Comparison of ENCODE assay signal across 12 mouse cellular contexts in genomic region chr4:107012005-107012478, GRCm38 (mm10). TPM values are rescaled to one million over a fixed set of nuclear protein-coding genes. Genes with fewer than 3 reads are reported as not detected.
A peak's percentile ranks its signal among the peaks of the same experiment; 100 is the strongest.
DNase-seq lines count a peak whose midpoint lies in the region; ATAC-seq and TF ChIP-seq lines count a peak whose summit lies in the region.
"Had no signal": no experiment of that assay in that cellular context is flagged by ENCODE, and none has a peak within 500 bp of the region (broad histone marks: within the 10 kb centered on the region; RNA-seq: fewer than 3 reads in every experiment).

No protein-coding gene starts in this region.

- H3K4me2 ChIP-seq in limb, embryonic 15.5 days = no peak overlapping the region
- H3K4me2 ChIP-seq: hindbrain, embryonic 14.5 days had no signal

- peaks cover 20% of the 10 kb centered on the region for H3K36me3 ChIP-seq in heart, embryonic 10.5 days
- H3K36me3 ChIP-seq in limb, embryonic 15.5 days = peaks cover 11% of the 10 kb centered on the region; the same call in 1 of the 2 replicates

- no peak for TF ChIP-seq CTCF in lung, adult 2 months (IDR thresholded peaks at IDR 0.05; ENCODE audit: insufficient read depth, low read length)

- peaks cover 68% of the 10 kb centered on the region for H3K4me1 ChIP-seq in heart, embryonic 10.5 days
- peaks cover 11% of the 10 kb centered on the region for H3K4me1 ChIP-seq in lung, adult 2 months (ENCODE audit: control insufficient read depth, insufficient read depth, low read length)
- peaks cover 52% of the 10 kb centered on the region for H3K4me1 ChIP-seq in limb, embryonic 15.5 days

- H3K9me3 ChIP-seq in heart, embryonic 10.5 days = no peaks in the 10 kb centered on the region
- no peaks in the 10 kb centered on the region for H3K9me3 ChIP-seq in limb, embryonic 15.5 days

- WGBS in heart, embryonic 10.5 days = 74% methylated on average over 13 of the region's 13 CpGs
- WGBS in lung, adult 2 months = 50% methylated on average over 13 of the region's 13 CpGs
- 57% methylated on average over 13 of the region's 13 CpGs for WGBS in limb, embryonic 15.5 days

- ATAC-seq in limb, embryonic 15.5 days (ENCODE audit: insufficient number of reproducible peaks, low FRiP score, low TSS enrichment, low read depth) = no peak
- ATAC-seq: forebrain, postnatal 0 days had no signal

- TF ChIP-seq POLR2A in lung, adult 2 months (IDR thresholded peaks at IDR 0.05; ENCODE audit: borderline replicate concordance, extremely low read depth, low read depth, low read length) = no peak

- 0 out of 2 replicates have a peak overlapping the region, but pooled peaks have one; percentile 5 for H3K27ac ChIP-seq in heart, embryonic 10.5 days
- peak overlapping the region; percentile 71 for H3K27ac ChIP-seq in limb, embryonic 15.5 days
- H3K27ac ChIP-seq: hindbrain, embryonic 14.5 days; layer of hippocampus, adult 2 months had no signal

- no peak overlapping the region for H3K9ac ChIP-seq in limb, embryonic 15.5 days
- H3K9ac ChIP-seq: forebrain, postnatal 0 days; hindbrain, embryonic 14.5 days had no signal

- no peak for DNase-seq in heart, embryonic 10.5 days (ENCODE audit: low spot score)
- no peak for DNase-seq in heart, adult 9 months (ENCODE audit: low spot score in 2 of 2)
- peak; percentile 25 to 62 for DNase-seq in lung, adult 18-20 months
- no peak for DNase-seq in lung, adult 2 months
- peak; percentile 24 for DNase-seq in adipocyte (ENCODE audit: low spot score)
- DNase-seq in urinary bladder, postnatal 36 days (ENCODE audit: low spot score in 2 of 2) = no peak
- DNase-seq: adrenal gland, postnatal 10 days; forebrain, postnatal 0 days; right cerebral cortex, postnatal 4 days had no signal

- no peaks in the 10 kb centered on the region for H3K27me3 ChIP-seq in heart, embryonic 10.5 days (ENCODE audit: insufficient read depth, poor library complexity, severe bottlenecking)
- H3K27me3 ChIP-seq in limb, embryonic 15.5 days = no peaks in the 10 kb centered on the region

- no peak overlapping the region for H3K4me3 ChIP-seq in heart, embryonic 10.5 days
- no peak overlapping the region for H3K4me3 ChIP-seq in lung, adult 2 months (replicated peaks; ENCODE audit: extremely low read depth, low read depth, low read length)
- H3K4me3 ChIP-seq in limb, embryonic 15.5 days = no peak overlapping the region
- H3K4me3 ChIP-seq: layer of hippocampus, adult 2 months had no signal

RNA-seq across cellular contexts. Expression of gene Mrpl37, which starts 54.6 kb away (rescaled TPM):
- 117 and 120 TPM in 2 replicates for polyA plus RNA-seq in heart, embryonic 10.5 days (2016; fragmentation: Nextera tagmentation; extraction: Ambion mirVana)
- 40.4 and 51.3 TPM in 2 replicates for polyA plus RNA-seq in lung, adult 2 months (2012; rRNA removed)
- 87.8 and 88.3 TPM in 2 replicates for polyA plus RNA-seq in limb, embryonic 15.5 days (2015; fragmentation: Nextera tagmentation; extraction: Ambion mirVana)

RNA-seq across cellular contexts. Expression of gene Cyb5rl, which starts 54.7 kb away (rescaled TPM):
- 5.1 and 7.3 TPM in 2 replicates for polyA plus RNA-seq in heart, embryonic 10.5 days (2016; fragmentation: Nextera tagmentation; extraction: Ambion mirVana)
- 6.8 and 11.0 TPM in 2 replicates for polyA plus RNA-seq in lung, adult 2 months (2012; rRNA removed)
- polyA plus RNA-seq in limb, embryonic 15.5 days (2015; fragmentation: Nextera tagmentation; extraction: Ambion mirVana) = 8.0 and 8.4 TPM in 2 replicates

Comparison
In these comparisons a context has a peak if more than half of its experiments do, and no peak if none do; other contexts are left out.
1. DNase-seq: peak in lung, adult 18-20 months (2 of 2) and adipocyte (single experiment); none in heart, embryonic 10.5 days (single experiment), heart, adult 9 months (0 of 2), lung, adult 2 months (single experiment) and urinary bladder, postnatal 36 days (0 of 2).